Mouse (Mus musculus) lung, postnatal 36 days (tissue): ENCODE measurements at regions not wholly inside any gene's neighbourhood (a gene's known extent, or its start where the extent isn't known, plus 50 kb on each side); places are given as distances from the start of the nearest gene placed in this dataset.
"Not testable (repeated sequence)": the region's sequence is repeated elsewhere in the genome, so short reads cannot be mapped to it uniquely, and the experiment has no call there.

Source experiments
- DNase-seq: peaks from one replicate; pipeline ENCODE4 v3.0.0; 2022; ENCODE audit warnings: mixed read lengths

GRCm38 (mm10) chr12:77589416-77589815 is 351.5 kb downstream of the Fut8 start:
- DNase-seq: no peak

- no peak for DNase-seq
Measured at GRCm38 (mm10) chr12:77594092-77594491, 356.2 kb downstream of the Fut8 start.

GRCm38 (mm10) chr12:77594657-77595056 is 356.7 kb downstream of the Fut8 start:
- no peak for DNase-seq

- no peak for DNase-seq
Measured at GRCm38 (mm10) chr12:77595821-77596220, 357.9 kb downstream of the Fut8 start.

- DNase-seq: no peak
Measured at GRCm38 (mm10) chr12:77596676-77597075, 358.8 kb downstream of the Fut8 start.

- peak; percentile 1 for DNase-seq
Measured at GRCm38 (mm10) chr12:77597627-77598333, 359.9 kb downstream of the Fut8 start.

- DNase-seq: no peak
Measured at GRCm38 (mm10) chr12:77598334-77598715, 360.4 kb downstream of the Fut8 start.

- DNase-seq: no peak
Measured at GRCm38 (mm10) chr12:77599391-77599790, 361.5 kb downstream of the Fut8 start.

- DNase-seq: no peak
Measured at GRCm38 (mm10) chr12:77603832-77604501, 366.0 kb downstream of the Fut8 start.

- no peak for DNase-seq
Measured at GRCm38 (mm10) chr12:77617552-77617951, 379.6 kb downstream of the Fut8 start.

GRCm38 (mm10) chr12:77622243-77622642 is 384.3 kb downstream of the Fut8 start:
- no peak for DNase-seq

- not testable (repeated sequence) for DNase-seq
Measured at GRCm38 (mm10) chr12:77624323-77624722, 386.4 kb downstream of the Fut8 start.

GRCm38 (mm10) chr12:77628358-77628850 is 390.5 kb downstream of the Fut8 start:
- DNase-seq: no peak

- no peak for DNase-seq
Measured at GRCm38 (mm10) chr12:77633981-77634650, 396.2 kb downstream of the Fut8 start.

GRCm38 (mm10) chr12:77638266-77638665 is 400.3 kb downstream of the Fut8 start:
- peak; percentile 4 for DNase-seq

GRCm38 (mm10) chr12:77642336-77642735 is 404.4 kb downstream of the Fut8 start:
- no peak for DNase-seq

GRCm38 (mm10) chr12:77647841-77648240 is 409.9 kb downstream of the Fut8 start:
- no peak for DNase-seq

GRCm38 (mm10) chr12:77654282-77654681 is 416.4 kb downstream of the Fut8 start:
- no peak for DNase-seq

- DNase-seq: no peak
Measured at GRCm38 (mm10) chr12:77657060-77657459, 419.1 kb downstream of the Fut8 start.

- DNase-seq: no peak
Measured at GRCm38 (mm10) chr12:77657878-77658277, 420.0 kb downstream of the Fut8 start.

GRCm38 (mm10) chr12:77663180-77663579 is 425.3 kb downstream of the Fut8 start:
- DNase-seq: no peak

GRCm38 (mm10) chr12:77663665-77664374 is 425.9 kb downstream of the Fut8 start:
- no peak for DNase-seq

GRCm38 (mm10) chr12:77666411-77666810 is 428.5 kb downstream of the Fut8 start:
- DNase-seq: peak; percentile 3
